Mouse (Mus musculus) G1E (cell line): Measurements from ENCODE around the gene Nexn. TPM values are rescaled to one million over a fixed set of nuclear protein-coding genes. Genes with fewer than 3 reads are reported as not detected.

Experiments
- ATAC-seq: 2 replicates; pipeline ENCODE4 v1.8.0; 2016; ENCODE audit warnings: mild to moderate bottlenecking; ENCODE audit not compliant: insufficient number of reproducible peaks, poor library complexity, low FRiP score, severe bottlenecking; ENCODE audit errors: extremely low read depth
- DNase-seq: peaks from one replicate; pipeline ENCODE4 v3.0.0; 2012; ENCODE audit warnings: low spot score
- H3K27me3 ChIP-seq: 2 replicates; pipeline ENCODE4 v1.6.1; 2012; ENCODE audit warnings: mild to moderate bottlenecking, low read length, inconsistent platforms; ENCODE audit not compliant: insufficient read depth
- H3K36me3 ChIP-seq: replicated peaks from 2 replicates; pipeline ENCODE3; 2012; ENCODE audit warnings: mild to moderate bottlenecking, inconsistent platforms
- H3K4me1 ChIP-seq: 2 replicates; pipeline ENCODE4 v1.6.1; 2012; ENCODE audit warnings: low read depth, low read length, inconsistent platforms, mixed read lengths; ENCODE audit not compliant: insufficient read depth
- H3K4me3 ChIP-seq: 2 replicates; pipeline ENCODE4 v1.5.1; 2012; ENCODE audit warnings: low read depth, mild to moderate bottlenecking, inconsistent platforms, low read length, moderate library complexity, mixed read lengths
- H3K9me3 ChIP-seq: replicated peaks from 2 replicates; pipeline ENCODE4 v1.6.1; 2012; ENCODE audit warnings: inconsistent platforms
- CTCF ChIP-seq: IDR thresholded peaks from 2 replicates; pipeline ENCODE4 v1.5.1; 2012; ENCODE audit warnings: low read depth, low read length, inconsistent platforms, mixed read lengths
- GATA1 ChIP-seq: IDR thresholded peaks from 2 replicates; pipeline ENCODE4 v1.6.1; 2012; ENCODE audit warnings: borderline replicate concordance, low read length, inconsistent platforms, mixed read lengths
- GATA2 ChIP-seq: IDR thresholded peaks from 2 replicates; pipeline ENCODE4 v1.6.1; 2012; ENCODE audit warnings: low read depth, low read length, inconsistent platforms, borderline replicate concordance
- POLR2AphosphoS5 ChIP-seq: IDR thresholded peaks from 2 replicates; pipeline ENCODE4 v1.6.1; 2012; ENCODE audit warnings: low read depth, low read length, inconsistent platforms; ENCODE audit not compliant: insufficient replicate concordance
- TAL1 ChIP-seq: conservative IDR thresholded peaks from 2 replicates; pipeline ENCODE4 v1.6.1; 2012; ENCODE audit warnings: low read depth, low read length, inconsistent platforms, mixed read lengths
- polyA plus RNA-seq: library from polyadenylated mRNA; stranded (reverse); fragments of >175 nt; gene quantifications from 2 replicates; pipeline ENCODE4 v1.2.3, GENCODE M21; 2012
- total RNA-seq, 2 experiments: library from RNA; stranded (forward) in 1 of 2; stranded (reverse) in 1 of 2; fragments of 200-1000 nt in 1 of 2; fragments of >200 nt in 1 of 2; fragmentation: Nextera tagmentation in 1 of 2; gene quantifications; 2 replicates each; pipeline ENCODE4 v1.2.3; 2014 to 2017

Gene Nexn
- total and polyA plus RNA-seq, 3 experiments = 1.0 TPM; not detected in 2

DNA sequence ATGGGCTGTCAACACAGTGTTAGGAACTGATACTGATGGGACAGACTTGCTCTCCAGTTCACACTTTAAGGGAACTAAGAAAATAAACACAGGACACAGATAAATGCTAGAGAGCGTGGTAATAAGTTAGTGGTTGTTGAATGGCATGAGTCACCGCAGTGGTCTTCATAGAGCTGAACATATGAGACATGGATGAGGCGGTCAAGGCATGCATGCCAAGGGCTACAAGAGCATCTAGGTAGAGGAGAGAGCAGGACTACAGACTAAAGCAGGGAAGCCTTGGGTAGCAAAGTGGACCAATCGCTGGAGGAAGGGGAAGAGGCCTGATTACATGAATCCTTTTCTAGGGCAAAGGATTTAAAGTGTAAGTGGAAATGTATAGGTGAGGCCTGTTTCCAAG lies 59.0 kb downstream of the Nexn start:
- no peak for ATAC-seq
- H3K36me3 ChIP-seq = peaks cover 18% of the 10 kb centered on the region
- H3K4me1 ChIP-seq = peaks cover 33% of the 10 kb centered on the region

DNA sequence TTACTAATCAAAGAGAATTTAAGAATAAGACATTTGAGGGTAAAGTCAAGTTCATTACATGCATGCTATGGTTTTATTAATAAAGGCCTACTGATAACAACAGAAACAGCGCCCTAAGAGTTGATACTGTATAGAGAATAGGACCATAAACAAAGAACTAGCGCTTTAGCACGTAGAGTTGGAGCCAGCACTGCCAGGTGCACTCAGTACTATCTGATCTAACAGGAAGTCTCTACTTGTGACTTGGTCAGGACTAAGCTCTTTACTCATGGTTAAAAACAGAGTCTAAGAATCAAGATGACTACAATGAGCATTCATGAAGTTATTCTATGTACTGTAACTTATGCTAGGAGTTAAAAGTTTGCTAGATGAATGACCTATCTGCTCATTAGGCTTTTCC lies 61.6 kb downstream of the Nexn start:
- no peak for DNase-seq
- ATAC-seq = 0 out of 2 replicates have a peak, but pooled peaks have one; percentile 10

More for the DNA sequence above, 59.0 kb downstream of the Nexn start:
- TF ChIP-seq POLR2AphosphoS5 (no peak), CTCF (no peak), GATA2 (no peak)
- no peaks in the 10 kb centered on the region for H3K27me3 ChIP-seq
- H3K9me3 ChIP-seq = no peaks in the 10 kb centered on the region
- H3K4me3 ChIP-seq = no peak overlapping the region
- DNase-seq = no peak

DNA sequence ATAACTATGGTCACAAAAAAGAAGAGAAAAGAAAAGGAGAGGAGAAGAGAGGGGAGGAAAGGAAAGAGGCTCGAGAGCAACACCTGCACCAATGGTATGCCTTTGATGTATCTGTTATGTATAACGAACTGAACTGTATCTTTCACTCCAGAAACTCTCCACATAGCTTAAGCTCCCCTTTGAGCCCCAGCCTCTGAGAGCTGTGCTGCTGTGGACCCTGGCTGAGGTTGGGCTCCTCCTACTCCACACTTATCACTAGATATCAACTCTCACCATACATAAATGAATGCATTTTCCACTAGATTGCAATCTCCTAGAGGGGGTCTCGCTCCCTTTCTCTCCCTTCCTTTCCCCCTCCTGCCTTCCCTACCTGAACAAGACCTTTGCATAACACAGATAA lies 62.2 kb downstream of the Nexn start:
- TF ChIP-seq TAL1 (no peak), POLR2AphosphoS5 (no peak), CTCF (no peak), GATA2 (no peak), GATA1 (no peak)
- peaks cover 17% of the 10 kb centered on the region for H3K36me3 ChIP-seq
- H3K9me3 ChIP-seq = no peaks in the 10 kb centered on the region
- ATAC-seq = peak; percentile 18; the same call in 1 of the 2 replicates
- peaks cover 24% of the 10 kb centered on the region for H3K4me1 ChIP-seq
- no peaks in the 10 kb centered on the region for H3K27me3 ChIP-seq
- H3K4me3 ChIP-seq = no peak overlapping the region
- DNase-seq = no peak

More for the DNA sequence above, 61.6 kb downstream of the Nexn start:
- H3K36me3 ChIP-seq = peaks cover 16% of the 10 kb centered on the region
- H3K9me3 ChIP-seq = no peaks in the 10 kb centered on the region
- TF ChIP-seq GATA1 = no peak
- H3K4me3 ChIP-seq = no peak overlapping the region
- H3K27me3 ChIP-seq = no peaks in the 10 kb centered on the region
- H3K4me1 ChIP-seq = peaks cover 28% of the 10 kb centered on the region

DNA sequence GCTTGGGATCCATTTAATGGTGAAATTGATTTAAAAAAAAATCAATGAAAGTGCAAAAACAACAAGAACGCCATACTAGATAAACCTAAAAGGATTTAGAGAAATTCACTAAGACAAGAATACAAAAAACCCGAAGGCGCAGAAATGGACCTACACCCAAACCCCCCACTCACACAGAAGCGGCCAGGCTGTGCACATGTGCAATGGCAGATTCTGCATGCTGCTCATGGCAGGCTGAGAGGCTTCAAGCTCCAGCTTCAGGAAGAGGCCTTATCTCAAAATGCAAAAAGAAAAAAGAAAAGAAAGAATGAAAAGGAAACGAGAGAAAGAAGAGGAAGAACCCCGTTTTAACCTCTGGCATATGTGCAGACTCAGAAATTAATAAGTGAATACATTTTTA lies 62.7 kb downstream of the Nexn start:
- H3K9me3 ChIP-seq = no peaks in the 10 kb centered on the region
- no peaks in the 10 kb centered on the region for H3K27me3 ChIP-seq
- H3K4me3 ChIP-seq = no peak overlapping the region
- TF ChIP-seq TAL1 (no peak), POLR2AphosphoS5 (no peak), GATA1 (no peak)
- ATAC-seq (no peak), DNase-seq (no peak)
- peaks cover 16% of the 10 kb centered on the region for H3K36me3 ChIP-seq
- H3K4me1 ChIP-seq = peaks cover 20% of the 10 kb centered on the region

DNA sequence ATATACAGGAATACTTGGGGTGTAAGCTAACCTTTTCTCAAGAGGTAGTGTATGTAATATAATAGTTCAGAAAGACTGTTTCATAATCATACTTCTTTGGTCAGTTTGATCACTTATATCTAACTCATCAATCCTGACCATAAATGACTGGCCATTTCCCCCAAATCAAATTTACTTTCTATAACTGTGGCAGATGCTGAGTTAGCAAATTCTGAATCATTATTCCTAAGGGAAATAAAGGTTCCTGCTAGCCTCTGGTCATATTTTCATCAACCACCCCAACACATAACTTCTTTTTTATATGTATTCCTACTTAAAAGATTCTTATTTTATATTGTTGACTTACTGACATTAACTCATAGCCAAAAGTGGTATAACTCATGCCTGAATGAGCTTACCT lies 63.2 kb downstream of the Nexn start:
- peaks cover 14% of the 10 kb centered on the region for H3K36me3 ChIP-seq
- no peak for TF ChIP-seq GATA2
- no peak for TF ChIP-seq POLR2AphosphoS5
- TF ChIP-seq TAL1 = no peak
- TF ChIP-seq GATA1 = no peak
- TF ChIP-seq CTCF = no peak
- H3K27me3 ChIP-seq = no peaks in the 10 kb centered on the region
- peaks cover 16% of the 10 kb centered on the region for H3K4me1 ChIP-seq
- DNase-seq (no peak), ATAC-seq (no peak)
- no peaks in the 10 kb centered on the region for H3K9me3 ChIP-seq
- no peak overlapping the region for H3K4me3 ChIP-seq

DNA sequence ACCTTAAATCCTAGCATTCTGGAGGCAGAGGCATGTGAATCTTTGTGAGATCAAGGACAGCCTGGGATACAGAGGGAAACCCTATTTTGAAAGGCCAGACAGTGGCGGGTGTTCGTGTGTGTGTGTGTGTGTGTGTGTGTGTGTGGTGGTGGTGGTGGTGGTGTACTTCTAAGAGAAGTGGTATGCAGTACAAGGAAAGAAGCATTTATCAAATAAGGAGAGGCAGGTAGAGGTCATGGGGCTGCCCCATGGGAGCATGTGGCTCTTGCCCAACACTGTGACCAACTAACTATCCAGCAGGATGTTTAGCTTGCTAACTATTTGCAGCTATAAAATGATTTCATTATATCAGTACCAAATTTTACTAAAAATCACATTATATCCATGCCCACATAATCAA lies 64.5 kb downstream of the Nexn start:
- Histone ChIP-seq H3K27me3 (no peaks in the 10 kb centered on the region), H3K9me3 (no peaks in the 10 kb centered on the region), H3K36me3 (peaks cover 4% of the 10 kb centered on the region), H3K4me1 (peaks cover 18% of the 10 kb centered on the region), H3K4me3 (no peak overlapping the region)
- TF ChIP-seq POLR2AphosphoS5 = no peak
- TF ChIP-seq GATA2 = no peak
- TF ChIP-seq GATA1 = no peak
- no peak for TF ChIP-seq TAL1
- TF ChIP-seq CTCF = no peak
- DNase-seq = no peak
- no peak for ATAC-seq

DNA sequence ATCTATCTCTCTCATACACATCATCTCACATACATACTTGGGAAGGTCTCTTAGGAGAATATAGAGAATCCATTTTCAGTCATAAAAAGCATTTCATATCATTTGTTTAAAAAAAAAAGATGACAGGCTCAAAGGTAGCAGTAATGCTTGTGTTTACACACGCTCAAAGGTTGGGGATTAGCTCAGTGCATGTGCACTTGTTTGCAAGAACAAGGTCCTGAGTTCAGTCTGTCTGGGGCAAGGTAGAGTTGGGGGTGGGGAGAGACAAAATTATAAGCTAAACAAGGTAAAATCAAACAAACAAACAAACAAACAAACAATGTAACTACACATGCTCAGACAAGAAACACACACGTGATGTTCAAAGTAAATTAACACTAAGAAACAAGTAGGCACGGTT lies 65.0 kb downstream of the Nexn start:
- no peak for DNase-seq

More for the DNA sequence above, 65.0 kb downstream of the Nexn start:
- Histone ChIP-seq H3K27me3 (no peaks in the 10 kb centered on the region), H3K4me3 (no peak overlapping the region), H3K4me1 (peaks cover 18% of the 10 kb centered on the region), H3K36me3 (peaks cover 2% of the 10 kb centered on the region), H3K9me3 (no peaks in the 10 kb centered on the region)
- TF ChIP-seq GATA1 (no peak), TAL1 (no peak), GATA2 (no peak), POLR2AphosphoS5 (no peak), CTCF (no peak)
- ATAC-seq = no peak
